Mouse (Mus musculus) adrenal gland (tissue): ENCODE measurements around the gene Dera.

Experiments
- intact Hi-C: fragments of 180-260 bp; cut with DNase I; formaldehyde crosslinking; loops from one replicate; pipeline ENCODE4 v1.15.1; 2025

The Dera gene

DNA sequence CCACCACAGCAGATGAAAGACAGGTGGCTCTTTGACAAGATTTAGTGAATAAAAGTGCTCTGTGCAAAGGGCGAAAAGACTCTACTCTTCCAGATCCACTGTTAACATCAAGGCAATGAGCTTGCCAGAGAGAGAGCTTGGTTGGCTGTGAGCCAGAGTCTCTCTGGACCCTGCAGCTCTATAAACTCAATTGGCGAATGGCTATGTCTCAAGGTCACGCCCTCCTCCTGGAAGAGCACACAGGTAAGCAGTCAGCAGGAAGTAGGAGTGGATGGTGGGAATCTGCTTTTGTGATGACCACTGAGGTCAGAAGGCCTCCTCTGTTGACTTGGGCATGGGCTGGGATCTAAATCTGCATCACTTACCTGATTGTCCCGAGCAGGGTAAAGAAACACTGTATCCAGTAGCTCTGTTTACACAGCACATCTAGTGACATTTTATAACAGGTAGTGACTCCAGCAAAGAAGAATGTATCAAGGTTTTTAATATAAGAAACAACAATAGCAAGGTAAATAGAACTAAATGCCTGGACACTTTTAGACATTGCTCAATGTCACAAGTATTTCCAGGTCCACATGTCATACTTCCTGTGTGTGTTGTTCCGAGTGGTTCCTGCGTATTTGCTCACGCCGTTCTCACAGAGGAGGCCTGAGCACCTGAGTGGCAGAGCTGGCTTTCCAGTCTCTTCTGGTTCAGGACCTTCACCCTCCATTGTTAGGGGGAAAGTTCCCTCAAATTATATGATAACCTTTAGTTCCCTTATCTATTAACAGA is 120.3 kb downstream of the Dera start:
- intact Hi-C loops, result loop anchor here (5.0 kb wide), 1 partner anchor 283 kb away; no protein-coding TSS in a partner anchor

GRCm38 (mm10) chr6:137885644-137886043 is 131.3 kb downstream of the Dera start:
- intact Hi-C loops, result no loop called here

GRCm38 (mm10) chr6:137886210-137886979 is 132.0 kb downstream of the Dera start:
- intact Hi-C loops, result no loop called here

DNA sequence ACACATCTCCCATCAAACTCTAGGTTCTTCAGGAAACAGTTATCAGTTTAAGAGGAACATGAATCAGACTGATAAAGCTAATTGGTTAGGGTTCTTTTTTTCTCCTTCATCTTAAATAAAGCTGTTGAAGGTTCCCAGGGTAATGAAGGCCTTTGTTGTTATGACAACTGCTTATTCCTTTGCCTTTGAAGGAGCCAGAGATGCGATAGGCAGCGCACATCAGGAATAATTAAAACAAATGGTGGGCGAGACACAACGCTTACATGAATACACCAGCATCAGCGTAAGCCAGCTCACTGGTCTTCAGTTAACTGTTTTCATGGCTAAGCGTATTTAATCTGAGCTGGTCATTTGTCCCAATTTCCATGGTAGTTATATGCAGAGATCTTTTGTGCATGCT is 132.9 kb downstream of the Dera start:
- intact Hi-C loops, result no loop called here

DNA sequence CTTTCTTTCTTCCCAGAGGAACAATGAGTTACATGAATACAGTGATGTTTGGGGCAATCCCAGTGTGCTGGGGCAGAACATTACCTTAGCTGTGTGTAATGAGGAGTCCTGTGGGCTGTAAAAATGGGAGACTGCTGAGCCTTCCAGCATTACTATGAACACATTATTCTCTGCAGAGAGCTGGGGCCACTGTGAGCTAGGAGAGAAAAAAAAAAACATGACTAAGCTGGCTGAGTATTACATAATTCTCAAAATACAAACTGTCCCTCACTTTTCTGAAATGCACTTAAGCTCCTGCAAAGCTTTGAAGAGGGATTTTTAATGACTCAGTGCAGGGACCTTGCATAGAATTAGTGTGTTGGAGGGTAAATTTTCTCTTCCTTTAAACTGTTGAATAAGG is 143.3 kb downstream of the Dera start:
- intact Hi-C loops, result no loop called here

- intact Hi-C loops, result no loop called here
These were observed 146.9 kb downstream of the Dera start for GRCm38 (mm10) chr6:137901255-137901654.
